Mouse (Mus musculus) C2C12 (cell line): ENCODE measurements around the gene Mlip.

ENCODE experiments used
- CEBPB ChIP-seq: IDR thresholded peaks from one replicate; pipeline ENCODE4 v1.6.1; 2011; ENCODE audit warnings: low read depth, mild to moderate bottlenecking, control low read depth, moderate library complexity
- CTCF ChIP-seq: IDR thresholded peaks from one replicate; pipeline ENCODE4 v1.5.1; 2011; ENCODE audit not compliant: control insufficient read depth, insufficient read depth, insufficient read length

DNA sequence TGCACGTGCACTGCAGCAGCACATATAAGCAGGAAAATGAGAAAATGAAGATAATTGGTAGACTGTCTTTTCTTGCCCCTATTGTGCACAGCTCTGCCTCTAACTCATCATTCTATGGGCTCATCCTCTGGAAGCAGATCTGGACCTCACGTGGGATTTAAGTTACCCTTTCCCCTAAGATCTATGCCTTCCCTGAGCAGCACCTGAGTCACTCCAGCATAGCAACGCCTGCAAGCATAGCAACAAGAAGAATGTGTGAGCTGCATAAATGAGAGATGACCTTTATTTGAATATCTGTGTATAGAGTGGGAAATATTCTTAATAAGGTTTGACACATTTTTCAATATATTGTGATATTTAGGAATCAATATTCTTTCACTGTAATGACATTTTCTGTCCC, 176.9 kb downstream of the Mlip start:
- TF ChIP-seq CEBPB (no peak), CTCF (no peak)
